Mouse (Mus musculus): ENCODE results near the gene B230217C12Rik. TPM values are rescaled to one million over a fixed set of nuclear protein-coding genes. Genes with fewer than 3 reads are reported as not detected.
A peak's percentile ranks its signal among the peaks of the same experiment; 100 is the strongest.
"Not testable (repeated sequence)": the region's sequence is repeated elsewhere in the genome, so short reads cannot be mapped to it uniquely, and the experiment has no call there.

B230217C12Rik gene
- total RNA-seq, 2 experiments from 2014 or later = 0.33 to 2.3 TPM

DNA sequence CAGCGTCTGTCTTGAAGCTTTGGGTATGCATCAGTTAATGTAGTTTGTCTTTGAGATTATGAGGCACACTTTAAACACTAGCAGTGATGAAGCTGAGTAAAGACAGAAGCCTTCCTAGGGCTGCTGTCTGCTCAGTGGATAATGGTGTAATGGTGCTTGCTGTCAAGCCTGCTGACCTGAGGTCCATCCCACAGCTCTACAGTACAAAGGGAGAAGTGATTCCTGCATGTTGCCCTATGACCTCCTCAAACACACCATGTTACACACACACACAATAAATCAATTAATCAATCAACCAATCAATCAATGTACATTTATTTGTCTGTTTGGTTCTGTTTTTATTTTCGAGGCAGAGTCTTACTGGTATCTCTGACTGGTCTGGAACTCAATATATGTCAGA, 21.6 kb downstream of the B230217C12Rik start:
- ATAC-seq (ENCODE audit: poor library complexity, severe bottlenecking) = no peak

DNA sequence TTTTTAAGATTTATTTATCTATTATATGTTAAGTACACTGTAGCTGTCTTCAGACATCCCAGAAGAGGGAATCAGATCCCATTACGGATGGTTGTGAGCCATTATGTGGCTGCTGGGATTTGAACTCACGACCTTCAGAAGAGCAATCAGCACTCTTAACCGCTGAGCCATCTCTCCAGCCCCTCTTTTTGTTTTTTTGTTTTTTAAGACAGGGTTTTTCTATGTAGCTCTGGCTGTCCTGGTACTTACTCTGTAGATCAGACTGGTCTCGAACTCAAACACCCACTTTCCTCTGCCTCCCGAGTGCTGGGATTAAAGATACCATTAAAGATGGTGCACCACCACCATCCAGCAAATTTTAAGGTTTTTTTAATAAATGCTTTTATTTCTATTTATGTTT, 24.8 kb downstream of the B230217C12Rik start:
- ATAC-seq (ENCODE audit: poor library complexity, severe bottlenecking) = no peak

DNA sequence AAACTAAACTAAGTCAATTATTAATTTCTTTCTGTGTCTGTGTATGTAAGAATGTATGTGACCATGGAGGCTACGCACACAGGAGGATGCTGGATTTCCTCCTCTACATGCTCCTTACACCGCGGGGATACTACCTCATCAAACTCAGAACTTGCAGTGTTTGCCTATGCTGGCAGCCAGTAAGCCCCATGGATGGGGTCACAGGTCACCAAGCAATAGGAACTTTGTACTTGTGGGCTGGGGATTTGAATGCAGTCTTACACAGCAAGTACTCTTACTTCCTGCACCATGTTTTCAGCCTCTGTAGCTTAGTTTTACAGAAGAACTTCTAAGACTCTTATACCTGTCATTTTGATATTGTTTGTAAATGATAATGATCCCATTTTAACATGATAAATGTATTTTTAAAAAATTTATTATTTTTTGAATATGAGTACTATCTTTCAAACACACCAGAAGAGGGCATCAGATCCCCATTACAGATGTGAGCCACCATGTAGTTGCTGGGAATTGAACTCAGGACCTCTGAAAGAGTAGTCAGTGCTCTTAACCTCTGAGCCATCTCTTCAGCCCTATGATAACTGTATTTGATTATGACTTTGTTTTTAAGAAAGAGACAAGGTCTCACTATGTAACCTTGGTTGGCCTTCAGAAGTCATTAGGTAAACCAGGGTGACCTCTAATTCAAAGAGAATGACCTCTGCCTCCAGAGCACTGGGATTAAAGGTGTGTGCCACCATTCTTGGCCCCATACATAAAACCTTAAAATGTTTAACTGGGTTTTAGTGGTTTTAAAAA, 25.7 kb downstream of the B230217C12Rik start:
- ATAC-seq (ENCODE audit: poor library complexity, severe bottlenecking) = no peak

DNA sequence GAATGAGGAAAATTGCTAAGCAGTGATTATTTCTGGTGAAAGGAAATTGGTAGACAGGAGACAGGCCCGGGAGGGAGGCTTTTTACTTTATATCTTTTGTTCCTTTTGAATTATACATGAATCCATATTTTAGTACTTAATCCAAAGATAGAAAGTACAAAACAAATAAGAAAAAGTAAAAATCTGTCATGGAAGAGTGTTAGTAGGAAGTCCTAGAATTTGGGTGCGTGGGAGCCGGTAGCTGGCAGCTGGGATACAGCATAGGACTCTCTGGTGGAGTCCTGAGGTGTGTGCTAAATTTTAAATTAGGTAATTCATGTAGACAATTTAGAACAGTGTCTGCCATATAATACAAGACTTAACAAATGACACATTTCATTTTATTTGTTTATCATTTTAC, 27.0 kb downstream of the B230217C12Rik start:
- ATAC-seq (ENCODE audit: poor library complexity, severe bottlenecking) = no peak

- not testable (repeated sequence) for ATAC-seq (ENCODE audit: poor library complexity, severe bottlenecking)
Observed at GRCm38 (mm10) chr11:97872378-97872777, 31.8 kb downstream of the B230217C12Rik start.

GRCm38 (mm10) chr11:97874396-97874795, 33.8 kb downstream of the B230217C12Rik start:
- ATAC-seq (ENCODE audit: poor library complexity, severe bottlenecking) = no peak

DNA sequence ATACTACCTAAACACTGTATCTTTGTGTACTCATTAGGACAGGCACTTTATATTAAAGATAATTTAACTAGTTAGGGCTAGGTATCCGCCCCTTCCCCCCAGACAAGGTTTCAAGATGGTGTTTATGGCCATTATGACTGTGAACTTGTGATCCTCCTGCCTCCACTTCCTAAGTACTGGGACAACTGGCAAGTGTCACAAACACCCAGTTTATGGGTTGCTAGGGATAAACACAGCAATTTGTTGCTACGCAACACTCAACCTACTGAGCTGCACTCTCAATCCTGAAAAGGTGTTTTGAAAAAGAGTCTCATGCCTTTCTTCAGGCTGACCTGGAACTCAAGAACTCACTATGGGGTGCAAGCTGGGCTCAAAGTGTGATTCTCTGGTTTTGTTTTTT, 36.8 kb downstream of the B230217C12Rik start:
- ATAC-seq (ENCODE audit: poor library complexity, severe bottlenecking) = no peak

GRCm38 (mm10) chr11:97880362-97880761, 39.8 kb downstream of the B230217C12Rik start:
- ATAC-seq (ENCODE audit: poor library complexity, severe bottlenecking) = no peak

DNA sequence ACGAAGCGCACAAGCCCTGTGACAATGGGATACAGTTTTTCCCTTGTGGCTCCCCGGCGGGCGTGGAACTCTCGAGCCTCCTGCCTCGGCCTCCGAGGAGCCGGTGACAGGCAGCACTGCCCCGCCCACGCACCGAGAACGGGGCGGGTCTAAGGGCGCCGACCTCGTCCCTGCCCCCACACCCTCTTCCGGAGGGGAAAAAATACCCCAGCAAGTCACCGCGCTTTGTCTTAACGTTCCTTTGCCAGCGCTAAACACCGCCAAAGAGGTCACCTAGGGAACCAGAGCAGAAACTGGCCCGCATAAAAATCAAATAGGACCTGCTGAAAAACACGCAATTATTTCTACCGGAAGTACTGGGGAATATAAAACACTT, 43.0 kb downstream of the B230217C12Rik start:
- peak; percentile 83 for ATAC-seq (ENCODE audit: poor library complexity, severe bottlenecking)

DNA sequence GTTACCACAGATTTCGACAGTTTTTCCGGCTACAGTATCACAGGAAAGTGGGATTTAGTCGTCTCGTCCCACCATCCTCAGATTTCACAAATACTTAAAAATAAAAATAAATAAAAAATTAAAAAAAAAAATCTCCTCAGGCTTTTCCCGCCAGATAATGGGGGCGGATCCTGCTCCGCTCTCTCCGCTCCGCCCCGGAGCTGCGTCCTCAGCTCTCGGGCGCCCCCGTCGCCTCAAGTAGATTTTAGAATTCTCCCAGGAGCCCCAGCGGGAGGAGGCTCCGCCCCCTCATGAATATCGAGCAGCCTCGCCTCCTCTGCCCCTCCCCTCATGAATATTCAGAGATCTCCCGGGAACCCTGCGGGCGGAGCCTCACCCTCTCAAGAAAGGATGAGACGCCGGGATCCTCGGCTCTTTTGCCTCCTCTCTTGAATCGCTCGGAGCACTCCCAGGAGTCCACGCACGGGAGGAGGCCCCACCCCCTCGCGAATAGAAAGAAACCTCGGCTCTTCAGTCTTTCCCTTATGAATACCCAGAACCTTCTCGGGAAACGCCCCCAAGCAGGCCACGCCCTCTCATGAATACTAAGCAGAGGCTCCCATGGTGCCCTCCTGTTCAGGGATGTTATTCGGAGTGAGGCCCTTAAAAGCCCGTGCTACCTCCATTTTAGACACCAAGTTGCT, 43.5 kb downstream of the B230217C12Rik start, which contains the start of gene Fbxo47:
Gene Fbxo47, minus strand, starts transcription at position 237 of the 683 bp plus-strand sequence.
- peak; percentile 97 for ATAC-seq (ENCODE audit: poor library complexity, severe bottlenecking)

- ATAC-seq (ENCODE audit: poor library complexity, severe bottlenecking) = no peak
Observed at GRCm38 (mm10) chr11:97884601-97885185, 44.1 kb downstream of the B230217C12Rik start.

- no peak for ATAC-seq (ENCODE audit: poor library complexity, severe bottlenecking)
Observed at GRCm38 (mm10) chr11:97885296-97885915, 44.8 kb downstream of the B230217C12Rik start.

- no peak for ATAC-seq (ENCODE audit: poor library complexity, severe bottlenecking)
Observed at GRCm38 (mm10) chr11:97891821-97892220, 51.2 kb downstream of the B230217C12Rik start.

Other genes with a start within 250 kb of the B230217C12Rik start
- 0.18 and 1.2 TPM in 2 replicates for gene Epop, start 211.1 kb upstream of the B230217C12Rik start, total RNA-seq (2015)
- gene Epop, start 211.1 kb upstream of the B230217C12Rik start, total RNA-seq (2017) = 0.40 TPM in 1 of 2 replicates, not detected in the other
- gene Mllt6, start 177.4 kb upstream of the B230217C12Rik start, total RNA-seq (2015) = 4.3 and 6.3 TPM in 2 replicates
- gene Mllt6, start 177.4 kb upstream of the B230217C12Rik start, total RNA-seq (2017) = 6.9 and 7.1 TPM in 2 replicates
- gene Cisd3, start 155.0 kb upstream of the B230217C12Rik start, total RNA-seq (2015) = 18.7 and 19.8 TPM in 2 replicates
- 2.3 and 12.8 TPM in 2 replicates for gene Cisd3, start 155.0 kb upstream of the B230217C12Rik start, total RNA-seq (2017)
- gene Pcgf2, start 140.3 kb upstream of the B230217C12Rik start, total RNA-seq (2015) = 2.8 and 3.1 TPM in 2 replicates
- 1.0 and 2.4 TPM in 2 replicates for gene Pcgf2, start 140.3 kb upstream of the B230217C12Rik start, total RNA-seq (2017)
- gene Psmb3, start 137.4 kb upstream of the B230217C12Rik start, total RNA-seq (2015) = 81.0 and 111 TPM in 2 replicates
- 137 and 179 TPM in 2 replicates for gene Psmb3, start 137.4 kb upstream of the B230217C12Rik start, total RNA-seq (2017)
- 14.9 and 17.3 TPM in 2 replicates for gene Pip4k2b, start 96.1 kb upstream of the B230217C12Rik start, total RNA-seq (2015)
- gene Pip4k2b, start 96.1 kb upstream of the B230217C12Rik start, total RNA-seq (2017) = 19.6 and 25.7 TPM in 2 replicates
- 11.1 and 11.8 TPM in 2 replicates for gene Cwc25, start 74.2 kb upstream of the B230217C12Rik start, total RNA-seq (2015)
- gene Cwc25, start 74.2 kb upstream of the B230217C12Rik start, total RNA-seq (2017) = 21.0 and 22.4 TPM in 2 replicates
- gene 1700001P01Rik, start 64.9 kb upstream of the B230217C12Rik start, total RNA-seq (2015) = not detected in 2 replicates
- not detected in 2 replicates for gene 1700001P01Rik, start 64.9 kb upstream of the B230217C12Rik start, total RNA-seq (2017)
- gene Rpl23, start 58.3 kb upstream of the B230217C12Rik start, total RNA-seq (2015) = 1,123 and 1,179 TPM in 2 replicates
- gene Rpl23, start 58.3 kb upstream of the B230217C12Rik start, total RNA-seq (2017) = 895 and 904 TPM in 2 replicates
- gene Lasp1, start 41.8 kb upstream of the B230217C12Rik start, total RNA-seq (2015) = 121 and 128 TPM in 2 replicates
- 315 and 351 TPM in 2 replicates for gene Lasp1, start 41.8 kb upstream of the B230217C12Rik start, total RNA-seq (2017)
- gene Fbxo47, start 43.4 kb downstream of the B230217C12Rik start, total RNA-seq (2015) = 0.30 and 2.1 TPM in 2 replicates
- 0.73 and 1.5 TPM in 2 replicates for gene Fbxo47, start 43.4 kb downstream of the B230217C12Rik start, total RNA-seq (2017)
- gene Plxdc1, start 145.7 kb downstream of the B230217C12Rik start, total RNA-seq (2015) = 13.7 and 15.9 TPM in 2 replicates
- gene Plxdc1, start 145.7 kb downstream of the B230217C12Rik start, total RNA-seq (2017) = 6.3 and 6.7 TPM in 2 replicates
- 42.9 and 56.3 TPM in 2 replicates for gene Arl5c, start 155.4 kb downstream of the B230217C12Rik start, total RNA-seq (2015)
- 51.2 TPM in 2 replicates for gene Arl5c, start 155.4 kb downstream of the B230217C12Rik start, total RNA-seq (2017)
- 1.2 and 1.4 TPM in 2 replicates for gene Cacnb1, start 182.3 kb downstream of the B230217C12Rik start, total RNA-seq (2015)
- gene Cacnb1, start 182.3 kb downstream of the B230217C12Rik start, total RNA-seq (2017) = 0.62 and 0.65 TPM in 2 replicates
- 2,687 and 2,729 TPM in 2 replicates for gene Rpl19, start 185.9 kb downstream of the B230217C12Rik start, total RNA-seq (2015)
- 1,233 and 1,246 TPM in 2 replicates for gene Rpl19, start 185.9 kb downstream of the B230217C12Rik start, total RNA-seq (2017)
- 0.09 TPM in 1 of 2 replicates, not detected in the other for gene Stac2, start 212.7 kb downstream of the B230217C12Rik start, total RNA-seq (2015)
- gene Stac2, start 212.7 kb downstream of the B230217C12Rik start, total RNA-seq (2017) = 0.04 and 0.08 TPM in 2 replicates

Data from megakaryocyte, adult 5-6 weeks (primary cell).